Mouse (Mus musculus) lung, postnatal 14 days (tissue): ENCODE data around the gene Vmn2r37.
"Not testable (repeated sequence)": the region's sequence is repeated elsewhere in the genome, so short reads cannot be mapped to it uniquely, and the experiment has no call there.

ENCODE experiments used
- DNase-seq: peaks from one replicate; pipeline ENCODE4 v3.0.0; 2021

The Vmn2r37 gene

GRCm38 (mm10) chr7:9223553-9223952 is at the start of gene Vmn2r37:
Gene Vmn2r37 (minus strand): TSS chr7:9223653.
- not testable (repeated sequence) for DNase-seq
